Mouse (Mus musculus) forebrain, embryonic 10.5 days (tissue): ENCODE measurements around the gene Sipa1l1. TPM values are rescaled to one million over a fixed set of nuclear protein-coding genes. Genes with fewer than 3 reads are reported as not detected.

Source experiments
- DNase-seq: peaks from one replicate; pipeline ENCODE4 v3.0.0-alpha.2; 2017; ENCODE audit warnings: low spot score; ENCODE audit errors: extremely low spot score
- H3K27ac ChIP-seq: fragments of 300-500 bp; sonication (generic); 2 replicates; pipeline ENCODE4 v1.5.1; 2016; ENCODE audit warnings: mild to moderate bottlenecking
- H3K27me3 ChIP-seq: fragments of 300-500 bp; sonication (generic); 2 replicates; pipeline ENCODE4 v1.6.1; 2016; ENCODE audit warnings: mild to moderate bottlenecking; ENCODE audit not compliant: poor library complexity, severe bottlenecking
- H3K36me3 ChIP-seq: fragments of 300-500 bp; sonication (generic); replicated peaks from 2 replicates; pipeline ENCODE4 v1.6.1; 2016; ENCODE audit warnings: mild to moderate bottlenecking, moderate library complexity
- H3K4me1 ChIP-seq: fragments of 300-500 bp; sonication (generic); 2 replicates; pipeline ENCODE4 v1.6.1; 2016
- H3K4me3 ChIP-seq: fragments of 300-500 bp; sonication (generic); 2 replicates; pipeline ENCODE4 v1.5.1; 2016; ENCODE audit warnings: mild to moderate bottlenecking, moderate library complexity
- H3K9me3 ChIP-seq: fragments of 300-500 bp; sonication (generic); 2 replicates; pipeline ENCODE4 v1.6.1; 2016; ENCODE audit warnings: mild to moderate bottlenecking, moderate library complexity
- WGBS: fragments of 180-500 bp; shearing (Covaris S2); methylation state at CpG from one replicate; pipeline ENCODE4 v1.1.7; 2016; 5-methylcytosine and 5-hydroxymethylcytosine counted together
- polyA plus RNA-seq: library from polyadenylated mRNA; unstranded; fragments of >200 nt; fragmentation: Nextera tagmentation; extraction: Ambion mirVana; gene quantifications from 2 replicates; pipeline ENCODE4 v1.2.1, GENCODE M21; 2016

Gene Sipa1l1
- polyA plus RNA-seq, 1 experiment from 2014 or later = 40.6 TPM

- no peak overlapping the region for H3K4me3 ChIP-seq
- H3K27me3 ChIP-seq = no peaks in the 10 kb centered on the region
- DNase-seq = no peak
- no peak overlapping the region for H3K27ac ChIP-seq
- peaks cover 42% of the 10 kb centered on the region for H3K4me1 ChIP-seq
- WGBS = 82% methylated on average over 3 of the region's 3 CpGs
- H3K36me3 ChIP-seq = peaks cover 31% of the 10 kb centered on the region
- H3K9me3 ChIP-seq = peaks cover 24% of the 10 kb centered on the region; the same call in 1 of the 2 replicates
Measured at GRCm38 (mm10) chr12:82186740-82187139, 17.6 kb downstream of the Sipa1l1 start.

DNA sequence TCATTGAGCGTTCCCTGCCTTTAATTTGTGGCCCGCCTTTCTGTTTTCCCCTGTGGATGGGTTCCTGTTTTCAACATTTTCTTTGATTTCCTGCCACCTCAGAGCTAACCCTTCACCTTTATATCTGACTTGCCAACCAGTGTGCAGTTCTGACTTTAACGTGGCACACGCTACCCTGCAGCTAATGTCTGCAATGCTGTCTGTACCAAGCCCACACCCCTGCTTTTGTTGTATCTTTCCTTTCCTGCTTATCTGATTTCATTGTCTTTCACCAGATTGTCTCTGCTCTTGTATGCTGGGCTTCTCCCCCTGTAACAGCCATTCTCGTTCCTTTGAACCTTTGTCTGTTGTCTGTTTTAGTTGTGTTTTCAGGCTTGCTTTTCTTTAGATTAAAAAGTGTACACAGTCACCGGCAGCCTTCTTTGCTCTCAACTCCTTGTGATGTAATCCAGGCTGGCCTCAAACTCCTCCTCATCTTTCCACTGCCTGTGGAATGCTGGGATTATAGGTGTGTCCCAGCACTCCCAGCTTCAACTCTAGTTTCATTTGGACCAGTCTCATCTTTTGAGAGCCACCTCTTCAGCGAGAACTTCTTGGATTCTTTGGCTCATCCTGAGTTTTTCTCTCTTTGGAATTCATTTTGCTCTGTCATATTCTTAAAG lies 18.2 kb downstream of the Sipa1l1 start:
- Histone ChIP-seq H3K4me1 (peaks cover 43% of the 10 kb centered on the region), H3K27me3 (no peaks in the 10 kb centered on the region), H3K9me3 (peaks cover 18% of the 10 kb centered on the region; the same call in 1 of the 2 replicates), H3K36me3 (peaks cover 25% of the 10 kb centered on the region), H3K27ac (no peak overlapping the region), H3K4me3 (no peak overlapping the region)
- 73% methylated on average over 7 of the region's 7 CpGs for WGBS
- no peak for DNase-seq

GRCm38 (mm10) chr12:82188321-82189075 lies 19.4 kb downstream of the Sipa1l1 start:
- Histone ChIP-seq H3K9me3 (peaks cover 6% of the 10 kb centered on the region; the same call in 1 of the 2 replicates), H3K27ac (0 out of 2 replicates have a peak overlapping the region, but pooled peaks have one; percentile 44), H3K27me3 (no peaks in the 10 kb centered on the region), H3K4me1 (peaks cover 53% of the 10 kb centered on the region), H3K4me3 (no peak overlapping the region), H3K36me3 (peaks cover 14% of the 10 kb centered on the region)
- no peak for DNase-seq
- 63% methylated on average over 9 of the region's 9 CpGs for WGBS

DNA sequence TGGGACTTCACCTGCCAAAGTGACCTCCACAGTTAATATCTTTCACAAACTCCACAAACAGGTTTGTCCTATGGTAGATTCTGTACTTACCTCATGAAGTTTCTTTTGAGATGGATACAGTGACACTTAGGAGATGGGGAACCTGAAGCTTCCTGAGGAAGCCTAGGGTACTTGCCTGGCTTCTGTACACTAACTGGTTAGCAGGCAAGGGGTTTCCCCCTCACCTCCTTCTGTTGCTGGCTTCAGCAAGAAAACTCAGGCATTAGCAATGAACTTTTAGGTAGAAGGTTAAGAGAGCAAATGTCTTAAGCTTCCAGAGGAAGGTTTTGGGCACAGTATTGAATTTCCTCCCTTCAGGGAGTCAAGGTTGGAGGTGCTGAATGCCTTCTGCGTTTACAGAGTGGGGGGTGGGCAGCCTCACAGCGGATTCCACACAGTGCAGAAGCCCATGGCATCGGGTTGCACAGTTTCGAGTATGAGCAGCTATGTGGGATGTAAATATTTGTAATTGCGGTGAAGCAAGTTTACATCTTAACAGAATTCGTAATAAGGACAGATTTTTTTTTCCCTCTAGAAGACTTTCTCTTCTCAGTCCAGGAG lies 20.1 kb downstream of the Sipa1l1 start:
- no peak for DNase-seq
- no peaks in the 10 kb centered on the region for H3K27me3 ChIP-seq
- H3K36me3 ChIP-seq = peaks cover 9% of the 10 kb centered on the region
- 47% methylated on average over 6 of the region's 6 CpGs for WGBS
- no peak overlapping the region for H3K27ac ChIP-seq
- H3K4me3 ChIP-seq = no peak overlapping the region
- peaks cover 3% of the 10 kb centered on the region; the same call in 1 of the 2 replicates for H3K9me3 ChIP-seq
- peaks cover 60% of the 10 kb centered on the region for H3K4me1 ChIP-seq

- DNase-seq = no peak
- WGBS = 87% methylated on average over 16 of the region's 16 CpGs
- H3K36me3 ChIP-seq = peaks cover 6% of the 10 kb centered on the region
- peaks cover 3% of the 10 kb centered on the region; the same call in 1 of the 2 replicates for H3K9me3 ChIP-seq
- no peak overlapping the region for H3K27ac ChIP-seq
- H3K4me1 ChIP-seq = peaks cover 64% of the 10 kb centered on the region
- no peak overlapping the region for H3K4me3 ChIP-seq
- H3K27me3 ChIP-seq = no peaks in the 10 kb centered on the region
Measured at GRCm38 (mm10) chr12:82189715-82190581, 20.8 kb downstream of the Sipa1l1 start.

GRCm38 (mm10) chr12:82190582-82190965 lies 21.5 kb downstream of the Sipa1l1 start:
- Histone ChIP-seq H3K9me3 (no peaks in the 10 kb centered on the region), H3K4me3 (no peak overlapping the region), H3K27ac (no peak overlapping the region), H3K4me1 (peaks cover 65% of the 10 kb centered on the region), H3K27me3 (no peaks in the 10 kb centered on the region), H3K36me3 (peaks cover 6% of the 10 kb centered on the region; the same call in 1 of the 2 replicates)
- no peak for DNase-seq
- 94% methylated on average over 16 of the region's 16 CpGs for WGBS

GRCm38 (mm10) chr12:82191686-82192085 lies 22.6 kb downstream of the Sipa1l1 start:
- no peaks in the 10 kb centered on the region for H3K9me3 ChIP-seq
- H3K36me3 ChIP-seq = peaks cover 6% of the 10 kb centered on the region; the same call in 1 of the 2 replicates
- no peaks in the 10 kb centered on the region for H3K27me3 ChIP-seq
- H3K4me1 ChIP-seq = peaks cover 72% of the 10 kb centered on the region
- 91% methylated on average over 5 of the region's 5 CpGs for WGBS
- DNase-seq = no peak
- H3K27ac ChIP-seq = no peak overlapping the region
- H3K4me3 ChIP-seq = no peak overlapping the region

- H3K4me1 ChIP-seq = peaks cover 72% of the 10 kb centered on the region
- H3K36me3 ChIP-seq = peaks cover 6% of the 10 kb centered on the region; the same call in 1 of the 2 replicates
- no peaks in the 10 kb centered on the region for H3K27me3 ChIP-seq
- WGBS = 90% methylated on average over 4 of the region's 4 CpGs
- no peak overlapping the region for H3K27ac ChIP-seq
- DNase-seq = no peak
- H3K4me3 ChIP-seq = no peak overlapping the region
- H3K9me3 ChIP-seq = no peaks in the 10 kb centered on the region
Measured at GRCm38 (mm10) chr12:82192641-82193054, 23.5 kb downstream of the Sipa1l1 start.

DNA sequence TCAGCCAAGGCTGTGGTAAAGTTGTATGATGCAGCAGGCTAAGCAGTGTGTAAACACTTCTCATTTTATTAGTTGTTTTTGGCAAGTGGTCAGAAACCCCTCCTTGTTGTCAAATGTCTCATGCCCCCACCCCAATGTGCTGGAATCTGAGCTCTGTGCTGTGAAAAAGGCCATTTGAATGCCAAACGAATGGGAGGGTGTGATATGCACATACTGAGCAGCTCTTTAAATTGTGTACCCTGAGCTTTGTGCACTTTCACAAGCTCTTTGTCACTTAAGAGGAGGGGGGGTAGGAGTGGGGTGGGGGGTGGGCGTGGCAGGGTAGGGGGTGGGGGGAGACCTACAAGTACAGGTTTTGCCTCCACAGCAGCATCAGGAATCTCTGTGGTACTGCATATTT lies 24.4 kb downstream of the Sipa1l1 start:
- Histone ChIP-seq H3K9me3 (no peaks in the 10 kb centered on the region), H3K27me3 (no peaks in the 10 kb centered on the region), H3K4me1 (peaks cover 65% of the 10 kb centered on the region), H3K4me3 (no peak overlapping the region), H3K27ac (no peak overlapping the region), H3K36me3 (peaks cover 6% of the 10 kb centered on the region; the same call in 1 of the 2 replicates)
- 81% methylated on average over 2 of the region's 2 CpGs for WGBS
- DNase-seq = no peak

DNA sequence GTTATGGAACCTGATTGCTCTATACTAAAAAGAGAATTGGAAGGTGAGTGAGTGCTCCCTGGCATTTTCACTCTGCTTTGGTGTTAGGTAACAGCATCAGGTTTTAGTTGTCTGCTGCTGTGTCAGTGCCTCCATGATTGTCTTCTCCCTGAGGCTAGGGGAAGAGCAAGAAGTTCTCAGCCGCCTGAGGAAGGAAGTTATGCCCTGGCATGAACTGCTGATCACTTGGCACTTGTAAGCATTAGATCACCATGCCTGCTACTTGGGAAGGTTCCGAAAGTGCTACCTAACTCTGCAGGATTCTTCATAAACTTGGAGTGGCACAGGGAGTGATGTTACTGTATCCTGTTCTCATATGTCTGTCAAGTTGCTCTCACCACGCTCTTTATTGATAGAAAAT lies 25.8 kb downstream of the Sipa1l1 start:
- no peaks in the 10 kb centered on the region for H3K9me3 ChIP-seq
- no peaks in the 10 kb centered on the region for H3K27me3 ChIP-seq
- peaks cover 51% of the 10 kb centered on the region for H3K4me1 ChIP-seq
- H3K27ac ChIP-seq = no peak overlapping the region
- peaks cover 3% of the 10 kb centered on the region; the same call in 1 of the 2 replicates for H3K36me3 ChIP-seq
- DNase-seq = no peak
- 92% methylated on average over 3 of the region's 3 CpGs for WGBS
- H3K4me3 ChIP-seq = no peak overlapping the region

DNA sequence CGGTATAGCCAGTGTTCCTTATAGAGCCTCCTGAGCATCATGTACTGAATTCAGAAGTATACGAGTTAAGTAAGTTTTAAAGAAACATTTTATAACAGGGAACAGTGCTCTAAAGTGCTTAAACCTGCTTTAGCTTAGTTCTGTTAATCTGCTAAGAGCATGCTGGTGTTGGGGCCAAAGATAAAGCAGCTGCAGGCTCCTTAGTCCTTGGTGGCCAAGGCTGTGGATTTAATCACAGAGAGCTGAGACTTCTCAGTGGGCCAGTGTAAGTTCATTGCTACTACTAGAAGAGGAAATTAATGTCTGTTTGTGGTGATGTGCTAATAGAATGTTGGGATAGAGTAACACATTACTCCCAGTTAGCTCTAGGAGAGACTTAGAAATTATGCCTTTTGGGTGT lies 27.1 kb downstream of the Sipa1l1 start:
- WGBS = 80% methylated on average over 2 of the region's 2 CpGs
- Histone ChIP-seq H3K4me1 (peaks cover 45% of the 10 kb centered on the region), H3K4me3 (no peak overlapping the region), H3K27ac (0 out of 2 replicates have a peak overlapping the region, but pooled peaks have one; percentile 20), H3K36me3 (peaks cover 8% of the 10 kb centered on the region), H3K9me3 (no peaks in the 10 kb centered on the region), H3K27me3 (no peaks in the 10 kb centered on the region)
- DNase-seq = no peak

DNA sequence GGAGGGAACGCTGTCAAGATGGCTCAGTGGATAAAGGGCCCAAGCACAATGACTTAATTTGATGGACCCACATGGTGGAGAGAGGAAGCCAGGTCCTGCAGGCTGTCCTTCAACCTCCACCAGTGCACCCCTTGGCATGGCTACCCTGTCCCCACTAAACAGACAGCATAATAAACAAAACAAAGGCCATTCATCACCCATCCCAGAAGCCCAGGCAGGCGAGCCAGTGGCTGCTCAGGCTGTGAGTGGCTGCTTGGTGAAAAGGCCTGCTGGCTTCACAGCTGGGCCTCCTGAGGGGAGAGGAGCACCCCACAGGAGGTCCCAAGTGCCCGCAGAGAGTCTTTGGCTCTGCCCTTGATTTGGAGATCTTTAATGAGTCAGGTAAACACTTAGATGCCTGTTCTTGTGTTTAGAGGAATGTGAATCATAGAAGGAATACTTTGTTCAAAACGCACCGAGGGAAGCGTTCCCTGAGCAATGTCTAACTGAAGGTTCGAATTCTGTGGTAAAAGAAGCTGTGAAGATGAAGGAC lies 27.6 kb downstream of the Sipa1l1 start:
- no peak for DNase-seq
- Histone ChIP-seq H3K27me3 (no peaks in the 10 kb centered on the region), H3K36me3 (peaks cover 8% of the 10 kb centered on the region), H3K9me3 (no peaks in the 10 kb centered on the region), H3K27ac (peak overlapping the region; percentile 2; the same call in 1 of the 2 replicates), H3K4me1 (peaks cover 45% of the 10 kb centered on the region), H3K4me3 (no peak overlapping the region)
- 32% methylated on average over 7 of the region's 7 CpGs for WGBS
